Mouse (Mus musculus) brain, embryonic 14.5 days (tissue): Measurements from ENCODE around the gene Gm49333. TPM values are rescaled to one million over a fixed set of nuclear protein-coding genes. Genes with fewer than 3 reads are reported as not detected.

Source experiments
- DNase-seq: peaks from one replicate; pipeline ENCODE4 v3.0.0-alpha.2; 2011; ENCODE audit warnings: low read depth
- CTCF ChIP-seq: fragments of 200-500 bp; IDR thresholded peaks from 2 replicates; pipeline ENCODE4 v1.5.1; 2012; ENCODE audit warnings: inconsistent platforms, mild to moderate bottlenecking, moderate library complexity, borderline replicate concordance; ENCODE audit not compliant: insufficient read depth, insufficient read length; ENCODE audit errors: extremely low read depth
- POLR2A ChIP-seq: fragments of 200-500 bp; IDR thresholded peaks from 2 replicates; pipeline ENCODE4 v1.6.1; 2012; ENCODE audit warnings: mild to moderate bottlenecking, inconsistent platforms, borderline replicate concordance; ENCODE audit not compliant: poor library complexity, insufficient read depth, insufficient read length, severe bottlenecking; ENCODE audit errors: extremely low read depth
- polyA plus RNA-seq: library from polyadenylated mRNA; depleted of rRNA; stranded (reverse); fragments of >200 nt; gene quantifications from 2 replicates; pipeline ENCODE4 v1.2.3, GENCODE M21; 2012

Gm49333 gene
- polyA plus RNA-seq, 1 experiment: not detected

DNA sequence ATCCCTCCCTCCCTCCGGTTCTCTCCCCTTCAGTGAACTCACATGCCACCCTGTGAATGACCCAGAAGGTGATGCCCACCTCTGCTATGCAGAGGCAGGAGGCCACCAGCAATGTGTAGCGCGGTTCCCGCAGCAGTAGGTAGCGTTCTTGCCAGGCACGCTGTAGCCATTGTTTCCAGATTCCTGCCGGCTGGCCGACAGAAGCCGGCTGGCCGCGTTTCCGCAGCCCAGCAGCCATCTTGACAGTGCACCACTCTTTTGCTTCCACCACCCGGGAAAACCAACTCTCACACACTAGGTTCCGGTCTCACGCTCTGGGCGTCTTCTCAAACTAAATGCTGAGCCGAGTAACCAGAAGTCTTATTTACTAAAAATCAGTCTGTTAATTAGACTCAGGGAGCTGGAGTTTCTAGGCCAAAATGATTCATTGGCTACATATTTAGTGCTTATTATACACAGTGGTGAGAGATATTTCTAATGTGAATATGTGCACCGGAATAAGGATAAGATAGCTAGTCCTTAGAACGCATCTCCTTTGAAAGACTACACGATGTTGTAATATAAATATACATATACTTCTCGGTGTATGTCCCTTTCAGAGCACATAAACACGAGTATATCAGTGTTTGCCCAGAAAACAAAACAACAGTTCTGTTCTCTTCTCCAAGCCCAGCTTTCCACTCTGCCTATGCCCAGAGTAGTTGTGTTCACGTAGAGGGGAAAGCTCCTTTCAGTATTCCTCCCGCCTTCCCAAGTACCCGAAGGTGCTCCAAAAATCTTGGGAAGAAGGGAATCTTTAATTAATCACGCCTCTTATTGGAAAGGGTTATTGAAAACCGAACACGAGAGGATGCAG lies 681 bp upstream of the Gm49333 start:
- TF ChIP-seq POLR2A (peak; percentile 93; the same call in 1 of the 2 replicates), CTCF (no peak)
- peak; percentile 95 for DNase-seq

GRCm38 (mm10) chr16:20619541-20620398 lies 8.4 kb downstream of the Gm49333 start:
- peak; percentile 57 for DNase-seq
- peak; percentile 18; the same call in 1 of the 2 replicates for TF ChIP-seq POLR2A
- no peak for TF ChIP-seq CTCF

GRCm38 (mm10) chr16:20620399-20620735 lies 9.0 kb downstream of the Gm49333 start:
- DNase-seq: peak; percentile 49
- TF ChIP-seq POLR2A: no peak
- no peak for TF ChIP-seq CTCF

GRCm38 (mm10) chr16:20620751-20621190 lies 9.4 kb downstream of the Gm49333 start:
- peak; percentile 62 for DNase-seq
- TF ChIP-seq POLR2A (no peak), CTCF (no peak)

GRCm38 (mm10) chr16:20621191-20621990 lies 10.0 kb downstream of the Gm49333 start, which contains the start of gene Camk2n2:
Gene Camk2n2 (minus strand): TSS chr16:20621287.
- peak; percentile 36; the same call in 1 of the 2 replicates for TF ChIP-seq POLR2A
- no peak for TF ChIP-seq CTCF
- peak; percentile 69 for DNase-seq

DNA sequence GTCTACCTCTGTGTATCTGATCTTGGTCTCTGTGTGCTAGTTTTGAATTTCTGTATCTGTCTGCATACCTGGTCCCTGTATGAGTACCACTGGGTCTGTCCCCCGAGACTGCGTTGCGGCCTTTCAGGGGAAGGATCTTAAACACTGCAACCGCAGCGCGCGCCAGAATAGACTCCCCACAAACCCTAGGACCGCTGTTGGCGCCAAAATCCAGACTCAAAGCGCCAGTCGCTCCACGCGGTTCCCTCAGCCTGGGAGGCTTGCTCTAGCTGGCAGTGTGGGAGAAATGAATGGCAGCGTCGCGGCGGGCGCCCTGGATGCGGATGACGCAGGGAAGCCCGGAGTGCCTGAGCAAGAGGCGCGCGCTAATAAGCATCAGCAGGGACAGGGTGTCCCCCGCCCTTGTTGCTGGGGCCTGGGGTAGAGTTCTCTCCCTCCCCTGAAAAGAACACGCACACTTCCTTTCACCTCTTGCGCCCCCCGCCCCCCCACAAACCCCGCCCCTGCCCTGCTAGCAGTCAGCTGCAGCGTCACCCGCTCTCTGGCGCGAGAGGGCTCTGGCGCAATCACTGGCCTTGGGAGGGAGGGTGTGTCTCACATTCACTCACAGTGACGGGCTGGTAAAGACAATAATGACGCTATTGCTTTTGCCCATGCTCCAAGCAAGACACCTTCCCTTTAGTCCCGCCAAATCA lies 10.7 kb downstream of the Gm49333 start:
- DNase-seq: peak; percentile 87
- TF ChIP-seq CTCF: no peak
- TF ChIP-seq POLR2A: no peak

DNA sequence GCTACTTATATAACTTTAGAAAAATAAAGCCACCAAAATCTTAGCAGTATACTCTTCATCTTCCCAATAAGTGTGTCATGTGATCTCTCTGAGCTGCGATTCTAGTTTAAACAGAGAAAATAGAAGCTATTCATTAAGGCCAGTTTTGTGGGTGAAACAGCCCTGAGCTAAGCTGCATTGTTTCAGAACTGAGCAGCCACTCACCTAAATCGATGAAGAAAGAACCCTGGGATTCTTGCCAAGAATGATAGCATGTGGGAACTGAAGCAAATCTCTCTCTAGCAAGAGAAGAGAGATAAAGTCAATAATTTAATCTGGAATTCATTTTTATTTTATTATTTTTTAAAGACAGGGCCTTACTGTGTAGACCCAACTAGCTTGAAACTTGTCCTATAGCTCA lies 11.8 kb downstream of the Gm49333 start:
- TF ChIP-seq CTCF (no peak), POLR2A (no peak)
- no peak for DNase-seq

DNA sequence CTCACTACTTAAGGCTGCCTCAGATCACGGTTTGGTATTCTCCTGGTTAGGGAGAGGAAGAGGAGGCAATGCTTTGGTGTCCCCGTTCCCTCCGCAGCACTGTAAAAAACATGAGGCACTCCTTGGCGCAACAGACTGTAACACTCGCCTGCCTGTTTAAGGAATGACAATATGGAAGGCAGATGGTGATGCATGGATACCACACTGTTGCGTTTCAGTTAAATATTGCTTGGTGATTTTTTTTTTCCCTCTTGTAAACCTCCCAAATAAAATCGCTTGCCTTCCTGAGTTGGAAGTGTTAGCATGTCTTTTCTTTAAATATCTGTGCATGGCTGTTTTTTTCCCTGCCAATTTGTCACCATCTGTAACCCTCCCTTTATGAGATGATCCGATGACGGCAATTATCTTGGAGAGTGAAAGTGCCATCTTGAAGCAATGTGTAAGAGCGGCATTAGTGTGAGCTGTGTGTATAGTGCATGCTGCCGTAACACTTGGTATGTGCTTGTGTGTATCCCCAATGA lies 17.5 kb downstream of the Gm49333 start:
- TF ChIP-seq CTCF (no peak), POLR2A (no peak)
- peak; percentile 79 for DNase-seq

DNA sequence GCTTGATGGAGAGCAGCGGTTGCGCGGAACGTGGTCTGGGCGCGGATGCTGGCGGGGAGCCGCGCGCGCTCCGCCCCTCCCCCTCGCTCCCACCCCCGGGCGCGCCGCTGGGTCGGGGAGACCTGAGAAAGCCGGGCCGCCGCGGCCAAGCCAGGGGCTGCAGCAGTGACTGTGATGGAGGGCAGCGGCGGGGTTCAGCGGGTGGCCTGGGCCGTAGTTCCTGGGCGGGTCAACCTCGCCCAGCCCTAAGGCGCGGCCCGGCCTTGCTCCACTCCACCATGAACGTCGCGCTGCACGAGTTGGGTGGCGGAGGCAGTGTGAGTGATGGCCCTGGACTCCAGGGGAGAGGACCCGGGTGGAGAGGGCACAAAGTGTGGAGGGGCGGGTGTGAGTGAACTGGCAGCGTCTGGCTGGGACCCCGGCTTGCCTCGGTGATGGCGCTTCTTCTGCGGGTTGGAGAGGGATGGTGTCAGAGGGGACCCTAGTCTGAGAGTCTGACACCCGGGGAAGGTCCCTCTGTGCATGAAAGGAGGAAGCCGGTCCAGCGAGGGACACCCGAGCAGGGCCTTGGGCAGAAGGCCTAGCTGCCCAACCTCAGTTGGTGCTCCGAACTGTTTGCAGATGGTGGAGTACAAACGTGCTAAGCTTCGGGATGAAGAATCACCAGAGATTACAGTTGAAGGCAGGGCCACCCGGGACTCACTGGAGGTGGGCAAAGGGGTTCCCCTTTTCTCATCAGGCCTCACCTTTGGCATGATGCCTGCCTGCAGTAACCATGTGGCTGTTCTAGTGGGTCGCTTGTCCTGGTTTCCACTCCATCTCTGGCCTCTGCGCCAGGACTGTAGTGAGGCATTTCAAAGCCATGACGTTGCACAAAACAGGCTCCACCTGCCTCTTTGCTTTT lies 18.6 kb downstream of the Gm49333 start, which contains the start of gene Ece2:
Ece2 (plus strand) TSS at position 98 of the 904 bp plus-strand sequence.
- peak; percentile 57 for DNase-seq
- TF ChIP-seq CTCF (no peak), POLR2A (0 out of 2 replicates have a peak, but pooled peaks have one; percentile 21)
